Mouse (Mus musculus): ENCODE measurements at regions not wholly inside any gene's neighbourhood (a gene's known extent, or its start where the extent isn't known, plus 50 kb on each side); places are given as distances from the start of the nearest gene placed in this dataset.
"Not testable (repeated sequence)": the region's sequence is repeated elsewhere in the genome, so short reads cannot be mapped to it uniquely, and the experiment has no call there.

DNA sequence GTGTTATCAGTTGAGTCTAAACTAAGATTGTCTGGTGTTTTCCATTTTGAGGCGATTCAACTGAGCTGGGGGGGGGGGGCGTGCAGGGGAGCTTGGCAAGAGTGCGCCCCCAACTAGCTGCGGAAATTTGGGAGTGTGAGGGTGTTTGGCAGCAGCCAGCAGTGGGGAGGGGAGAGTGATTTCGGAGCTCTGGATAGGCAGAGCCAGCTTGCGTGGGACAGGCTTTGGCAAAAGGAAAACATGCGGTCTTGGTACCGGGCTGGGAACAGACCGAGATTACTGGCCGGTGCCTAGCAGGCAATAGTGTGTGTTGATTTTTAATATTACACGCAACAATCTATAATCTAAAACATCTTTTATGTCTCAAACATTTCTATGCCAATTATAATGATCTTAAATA lies 199.4 kb upstream of the Cdk6 start:
- not testable (repeated sequence) for H3K27me3 ChIP-seq (replicated peaks); H3K9ac ChIP-seq; H3K9me3 ChIP-seq; H3K4me3 ChIP-seq; H3K4me1 ChIP-seq; ATAC-seq (ENCODE audit: extremely low read depth, insufficient number of reproducible peaks, low FRiP score, low TSS enrichment); H3K27ac ChIP-seq (replicated peaks); H3K4me2 ChIP-seq; H3K36me3 ChIP-seq
- WGBS, result 89% methylated on average over 11 of the region's 11 CpGs

DNA sequence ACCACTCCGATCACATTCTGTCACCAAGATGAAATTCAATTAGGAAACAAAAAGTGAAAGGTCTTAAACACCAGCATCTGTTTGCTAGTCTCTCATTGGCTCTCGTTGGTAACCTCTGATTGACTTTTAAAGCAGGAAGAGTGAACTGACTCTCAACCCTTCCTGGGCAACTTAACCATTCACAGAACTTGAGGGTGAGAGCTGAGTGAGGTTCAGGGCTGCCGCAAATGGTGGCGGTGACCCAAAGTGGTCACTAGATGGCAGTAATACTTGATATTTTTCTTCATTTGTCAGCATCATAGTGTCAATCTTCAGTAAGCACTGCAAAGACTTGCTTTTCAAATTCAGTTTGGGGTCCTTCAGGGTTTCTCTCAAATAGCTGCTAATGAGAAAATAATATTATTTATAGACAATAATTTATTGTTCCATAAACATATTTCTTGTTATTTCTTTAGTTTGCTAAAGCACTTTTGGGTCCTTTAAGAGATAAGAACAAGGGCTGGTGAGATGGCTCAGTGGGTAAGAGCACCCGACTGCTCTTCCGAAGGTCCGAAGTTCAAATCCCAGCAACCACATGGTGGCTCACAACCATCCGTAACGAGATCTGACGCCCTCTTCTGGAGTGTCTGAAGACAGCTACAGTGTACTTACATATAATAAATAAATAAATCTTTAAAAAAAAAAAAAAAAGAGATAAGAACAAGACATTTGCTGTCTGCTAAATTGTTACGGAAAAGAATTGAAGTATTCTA lies 194.6 kb upstream of the Cdk6 start:
- WGBS, result 39% methylated on average over 8 of the region's 11 CpGs
- H3K27me3 ChIP-seq (replicated peaks); H3K9me3 ChIP-seq; H3K27ac ChIP-seq (replicated peaks); H3K4me2 ChIP-seq; H3K9ac ChIP-seq; H3K36me3 ChIP-seq; H3K4me3 ChIP-seq; H3K4me1 ChIP-seq; ATAC-seq (ENCODE audit: extremely low read depth, insufficient number of reproducible peaks, low FRiP score, low TSS enrichment): not testable (repeated sequence)

DNA sequence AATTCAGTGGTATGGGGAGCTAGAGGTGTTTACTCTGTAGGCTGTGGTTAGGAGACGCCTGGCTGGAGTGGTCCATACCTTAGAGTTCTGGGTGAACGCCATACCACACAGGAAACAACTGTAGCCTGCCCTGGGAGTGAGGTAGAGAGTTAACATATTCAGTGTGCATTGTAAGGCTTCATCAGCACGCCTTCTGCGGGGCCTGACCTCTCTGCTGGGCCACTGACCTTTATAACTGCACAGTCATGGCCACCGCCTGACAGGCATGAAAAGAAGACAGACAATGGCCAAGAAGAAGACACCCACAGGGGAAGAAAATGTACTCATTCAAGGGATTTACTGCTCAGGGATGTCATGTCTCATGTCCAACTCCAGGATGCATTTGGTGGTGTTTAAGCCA lies 191.4 kb upstream of the Cdk6 start:
- H3K4me2 ChIP-seq; H3K36me3 ChIP-seq; H3K4me3 ChIP-seq; ATAC-seq (ENCODE audit: extremely low read depth, insufficient number of reproducible peaks, low FRiP score, low TSS enrichment); H3K27ac ChIP-seq (replicated peaks); H3K27me3 ChIP-seq (replicated peaks); H3K9me3 ChIP-seq; H3K4me1 ChIP-seq; H3K9ac ChIP-seq: not testable (repeated sequence)
- 75% methylated on average over 5 of the region's 5 CpGs for WGBS

DNA sequence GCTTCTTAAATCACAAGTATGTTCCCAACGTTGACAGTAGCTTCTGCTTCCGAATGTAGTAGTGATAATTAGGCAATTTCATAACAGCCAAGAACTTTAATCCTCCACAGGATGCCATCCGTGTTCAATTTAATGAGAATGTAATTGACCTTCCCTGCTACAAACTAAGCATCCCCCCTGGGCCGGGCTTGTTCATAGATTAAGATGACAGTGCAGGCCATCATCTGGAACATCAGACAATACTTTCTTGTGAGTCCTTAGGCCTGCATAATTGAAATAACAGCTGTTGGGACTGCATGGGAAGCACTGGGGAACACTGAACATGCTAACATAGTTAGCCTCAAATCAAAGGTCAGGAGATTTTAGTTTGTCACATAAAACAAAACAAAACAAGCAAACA lies 190.5 kb upstream of the Cdk6 start:
- H3K4me2 ChIP-seq; H3K4me1 ChIP-seq; H3K27ac ChIP-seq (replicated peaks); H3K9ac ChIP-seq; H3K36me3 ChIP-seq; H3K9me3 ChIP-seq; ATAC-seq (ENCODE audit: extremely low read depth, insufficient number of reproducible peaks, low FRiP score, low TSS enrichment); H3K4me3 ChIP-seq; H3K27me3 ChIP-seq (replicated peaks): not testable (repeated sequence)
- 71% methylated on average over 4 of the region's 4 CpGs for WGBS

DNA sequence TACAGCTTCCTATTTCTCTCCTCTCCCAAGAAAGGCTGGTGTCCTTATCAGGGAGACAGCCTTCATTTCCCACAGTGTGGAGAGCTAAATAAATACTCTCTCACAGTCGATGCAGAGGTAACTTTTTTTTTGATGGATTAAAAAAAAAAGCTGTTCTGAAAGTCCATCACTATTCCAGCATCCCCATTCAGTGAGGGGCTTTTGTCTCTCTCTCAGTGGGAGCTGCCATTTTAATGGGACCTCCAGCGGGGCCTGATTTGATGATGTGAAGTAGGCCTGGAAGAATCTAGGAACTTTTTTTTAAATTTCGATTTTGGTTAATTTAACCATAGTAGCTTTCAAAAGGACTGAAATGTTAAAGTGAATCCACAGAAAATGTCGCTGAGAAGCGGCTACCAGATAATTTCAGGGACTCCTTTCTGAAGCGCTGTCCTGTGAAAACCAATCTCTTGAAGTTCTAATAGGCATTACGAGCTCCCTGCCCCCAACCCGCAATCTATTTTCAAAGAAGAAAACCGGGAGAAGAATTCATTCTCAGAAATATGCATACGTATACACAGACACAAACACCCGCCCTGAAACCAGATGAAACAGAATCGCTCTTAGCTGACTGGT lies 189.6 kb upstream of the Cdk6 start:
- not testable (repeated sequence) for H3K9me3 ChIP-seq; H3K4me1 ChIP-seq; H3K27ac ChIP-seq (replicated peaks); H3K27me3 ChIP-seq (replicated peaks); ATAC-seq (ENCODE audit: extremely low read depth, insufficient number of reproducible peaks, low FRiP score, low TSS enrichment); H3K9ac ChIP-seq; H3K36me3 ChIP-seq
- Histone ChIP-seq H3K4me2 (peak overlapping the region; percentile 76), H3K4me3 (peak overlapping the region; percentile 50)
- 12% methylated on average over 12 of the region's 12 CpGs for WGBS

DNA sequence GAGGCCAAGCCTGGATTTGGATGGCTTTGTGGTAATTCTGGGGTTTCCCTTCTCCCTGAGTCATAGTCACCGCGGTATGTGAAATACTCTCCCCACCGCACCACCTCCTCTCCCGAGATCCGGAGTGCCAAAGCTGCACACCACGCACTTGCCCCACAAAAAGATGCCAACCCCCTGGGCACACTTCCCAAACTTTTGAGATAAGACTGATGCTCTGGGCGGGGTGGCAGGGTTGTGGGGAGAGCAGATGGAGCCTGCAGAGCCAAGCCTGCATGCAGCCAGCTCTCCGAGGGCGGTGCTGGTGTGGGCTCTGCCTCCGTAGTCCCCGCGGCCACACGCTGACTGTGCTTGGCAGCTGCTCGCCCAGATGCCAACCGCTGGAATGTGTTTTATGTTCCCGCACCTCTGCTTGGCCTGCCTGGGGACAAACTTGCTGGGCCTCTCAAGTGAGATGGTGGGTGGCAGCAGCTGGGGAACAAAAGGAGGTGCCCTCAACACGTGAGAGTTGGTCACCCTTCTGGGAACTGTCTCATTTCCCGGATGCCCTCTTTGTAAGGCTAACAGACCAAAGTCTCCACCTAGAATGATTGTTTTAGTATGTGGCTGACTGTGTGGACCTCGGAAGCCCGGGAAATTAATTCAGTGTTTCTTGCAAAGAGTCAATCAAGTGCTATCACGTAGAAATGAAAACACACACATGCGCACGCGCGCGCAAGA lies 189.0 kb upstream of the Cdk6 start:
- peak; percentile 31; the same call in 1 of the 2 replicates for ATAC-seq (ENCODE audit: extremely low read depth, insufficient number of reproducible peaks, low FRiP score, low TSS enrichment)
- H3K27ac ChIP-seq (replicated peaks), result peak overlapping the region; percentile 24; the same call in 1 of the 2 replicates
- peak overlapping the region; percentile 76 for H3K4me2 ChIP-seq
- not testable (repeated sequence) for H3K9me3 ChIP-seq; H3K4me1 ChIP-seq; H3K36me3 ChIP-seq; H3K27me3 ChIP-seq (replicated peaks)
- WGBS, result 24% methylated on average over 26 of the region's 26 CpGs
- H3K4me3 ChIP-seq, result peak overlapping the region; percentile 50
- H3K9ac ChIP-seq, result peak overlapping the region; percentile 73

DNA sequence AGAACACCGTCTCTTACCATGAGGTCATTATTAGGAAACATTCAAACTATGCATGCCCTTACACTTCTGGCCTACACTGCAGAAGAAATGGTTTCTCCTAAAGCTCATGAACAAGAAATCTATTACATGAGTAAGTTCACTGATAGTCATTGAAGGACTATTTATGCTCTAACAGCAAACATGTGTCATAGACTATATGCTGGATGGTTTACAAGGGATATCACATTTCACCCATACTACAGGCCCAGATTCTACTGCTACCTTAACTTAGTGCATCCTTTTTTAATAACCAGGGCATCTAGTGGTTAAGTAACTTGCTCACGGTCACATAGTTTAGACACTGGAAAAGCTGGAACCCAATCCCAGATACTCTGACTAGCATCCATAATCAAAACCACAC lies 175.8 kb upstream of the Cdk6 start:
- not testable (repeated sequence) for H3K9me3 ChIP-seq; H3K4me2 ChIP-seq; H3K36me3 ChIP-seq; H3K27ac ChIP-seq (replicated peaks); H3K27me3 ChIP-seq (replicated peaks); H3K4me1 ChIP-seq; H3K9ac ChIP-seq; ATAC-seq (ENCODE audit: extremely low read depth, insufficient number of reproducible peaks, low FRiP score, low TSS enrichment); H3K4me3 ChIP-seq
- 89% methylated on average over 2 of the region's 2 CpGs for WGBS

DNA sequence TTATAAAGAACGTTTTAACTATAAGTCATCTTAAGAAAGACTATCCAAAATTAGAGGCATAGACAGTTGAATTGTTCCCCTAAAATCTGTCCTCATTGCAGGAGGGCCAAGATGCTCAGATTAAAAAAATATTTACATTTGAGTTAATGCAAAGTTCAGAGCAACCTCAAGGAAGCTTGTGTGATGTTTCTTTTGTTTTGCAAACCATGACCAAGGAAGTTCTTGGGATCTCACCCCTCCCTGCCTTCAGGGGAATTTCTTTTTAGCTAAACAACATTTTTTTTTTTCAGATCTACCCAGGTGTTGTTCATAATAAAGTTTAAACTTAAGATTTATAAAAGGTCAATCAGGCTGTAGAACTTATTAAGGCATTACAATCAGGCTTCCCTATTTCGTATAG lies 174.8 kb upstream of the Cdk6 start:
- H3K27ac ChIP-seq (replicated peaks); H3K9ac ChIP-seq; H3K4me3 ChIP-seq; H3K36me3 ChIP-seq; H3K4me2 ChIP-seq; ATAC-seq (ENCODE audit: extremely low read depth, insufficient number of reproducible peaks, low FRiP score, low TSS enrichment); H3K27me3 ChIP-seq (replicated peaks); H3K4me1 ChIP-seq; H3K9me3 ChIP-seq: not testable (repeated sequence)
- WGBS, result 74% methylated on average over 2 of the region's 2 CpGs

DNA sequence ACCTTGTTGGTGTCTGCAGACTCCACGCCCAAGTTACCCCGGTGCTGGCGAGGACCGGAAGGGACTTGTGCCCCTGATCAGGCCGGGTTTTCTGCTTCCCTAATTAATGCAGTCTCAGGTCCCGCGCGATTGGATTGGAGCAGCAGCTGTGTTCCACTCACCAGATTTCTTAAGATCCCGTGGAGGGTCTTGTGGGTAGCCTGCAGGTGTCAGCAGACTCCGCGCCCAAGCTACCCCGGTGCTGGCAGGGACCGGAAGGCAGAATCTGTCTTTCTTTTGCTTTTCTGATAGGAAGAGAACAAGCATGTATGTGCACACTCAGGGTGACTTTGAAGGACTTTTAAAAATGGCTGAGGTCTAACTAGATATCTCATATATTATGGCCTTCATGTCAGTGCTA lies 147.7 kb upstream of the Cdk6 start:
- not testable (repeated sequence) for H3K9ac ChIP-seq; H3K9me3 ChIP-seq; H3K4me3 ChIP-seq; H3K27me3 ChIP-seq (replicated peaks); H3K27ac ChIP-seq (replicated peaks); H3K36me3 ChIP-seq; H3K4me2 ChIP-seq; ATAC-seq (ENCODE audit: extremely low read depth, insufficient number of reproducible peaks, low FRiP score, low TSS enrichment)
- 86% methylated on average over 13 of the region's 13 CpGs for WGBS
- H3K4me1 ChIP-seq, result peaks cover 12% of the 10 kb centered on the region

DNA sequence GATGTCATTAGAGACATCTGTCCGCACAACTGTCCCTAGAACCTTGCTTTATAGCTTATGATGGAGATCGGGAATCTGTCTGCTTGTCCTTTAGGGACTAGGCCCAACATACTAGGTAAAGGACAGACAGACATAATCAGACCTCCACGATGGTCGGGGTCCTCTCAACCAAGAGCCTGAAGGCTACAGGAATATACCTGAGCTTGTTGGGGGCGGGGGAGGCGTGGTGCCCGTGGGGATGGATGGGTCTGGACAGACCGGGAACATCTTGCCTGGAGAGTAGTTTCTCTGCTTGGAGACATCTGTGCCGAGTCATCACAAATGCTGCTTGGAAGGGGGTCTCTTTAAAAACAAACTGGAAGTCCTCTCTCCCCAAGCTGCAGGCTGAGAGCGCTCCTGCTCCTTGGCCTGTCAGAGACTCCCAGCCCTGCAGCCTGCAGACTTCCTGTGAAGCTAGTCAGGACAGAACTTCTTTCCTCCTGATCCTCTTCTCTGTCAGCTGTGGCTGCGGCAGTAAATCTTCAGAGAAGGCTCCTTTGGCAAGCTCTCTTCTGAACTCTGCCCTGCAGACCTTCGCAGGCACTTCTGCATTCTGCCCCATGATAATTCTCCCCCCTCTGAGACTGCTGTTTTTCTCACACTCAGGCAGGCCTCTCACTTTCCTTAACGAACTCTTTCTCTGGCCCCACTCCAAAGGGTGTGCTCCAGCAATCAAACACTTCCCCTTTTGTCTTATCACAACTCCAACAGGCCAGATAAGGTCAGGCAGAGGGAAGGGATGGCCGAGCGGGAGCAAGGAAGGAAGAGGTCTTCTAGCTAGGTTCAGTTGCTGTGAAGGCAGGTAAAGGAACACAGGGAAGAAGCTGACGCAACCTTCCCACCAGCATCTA lies 143.1 kb upstream of the Cdk6 start:
- Histone ChIP-seq H3K4me3 (peak overlapping the region; percentile 24), H3K4me2 (peak overlapping the region; percentile 60), H3K9ac (peak overlapping the region; percentile 73), H3K27me3 (replicated peaks) (no peaks in the 10 kb centered on the region), H3K27ac (replicated peaks) (peak overlapping the region; percentile 85), H3K9me3 (no peaks in the 10 kb centered on the region), H3K4me1 (peaks cover 17% of the 10 kb centered on the region), H3K36me3 (no peaks in the 10 kb centered on the region)
- peak; percentile 58; the same call in 1 of the 2 replicates for ATAC-seq (ENCODE audit: extremely low read depth, insufficient number of reproducible peaks, low FRiP score, low TSS enrichment)
- WGBS, result 25% methylated on average over 16 of the region's 16 CpGs

All from heart, embryonic 13.5 days (tissue).